9 mouse cellular contexts compared by ENCODE assay signal in genomic region chrX:59179081-59179596, GRCm38 (mm10).
DNase-seq lines count a peak whose midpoint lies in the region; ATAC-seq and TF ChIP-seq lines count a peak whose summit lies in the region.
"Had no signal": no experiment of that assay in that cellular context is flagged by ENCODE, and none has a peak within 500 bp of the region (broad histone marks: within the 10 kb centered on the region; RNA-seq: fewer than 3 reads in every experiment).

No protein-coding gene starts in this region.

- no peak for ATAC-seq in heart, embryonic 14.5 days (ENCODE audit: insufficient number of reproducible peaks, insufficient read depth, low FRiP score, low read depth)

- TF ChIP-seq POLR2A in olfactory bulb, adult 2 months (IDR thresholded peaks at IDR 0.05; ENCODE audit: insufficient read depth, low read depth, low read length), result no peak

- no peak overlapping the region for H3K4me3 ChIP-seq in heart, embryonic 14.5 days (ENCODE audit: control insufficient read depth in 1 of 2, insufficient read depth in 1 of 2, low read depth in 1 of 2, low read length in 2 of 2)
- H3K4me3 ChIP-seq in olfactory bulb, adult 2 months (ENCODE audit: insufficient read depth, low read depth, low read length), result no peak overlapping the region
- H3K4me3 ChIP-seq: liver, embryonic 15.5 days had no signal

- intact Hi-C loops in left cerebral cortex, postnatal 10 days (cut with DNase I), result no loop called here

- peak; percentile 5 for DNase-seq in right cerebral cortex, adult 18-20 months
- DNase-seq in right cerebral cortex, postnatal 36 days (ENCODE audit: low spot score in 2 of 2), result no peak
- DNase-seq in embryo, embryonic 9.5 days (ENCODE audit: extremely low spot score), result peak; percentile 36
- peak; percentile 14 to 25 for DNase-seq in left cerebral cortex, postnatal 10 days (ENCODE audit: extremely low spot score in 1 of 2, low spot score in 2 of 2)
- DNase-seq in ovary, adult 18-20 months (ENCODE audit: low spot score), result no peak
- no peak for DNase-seq in MN1 (ENCODE audit: low spot score)

- no peak overlapping the region for H3K9ac ChIP-seq in heart, embryonic 14.5 days (ENCODE audit: low read length)
- H3K9ac ChIP-seq: liver, embryonic 15.5 days had no signal

- H3K4me2 ChIP-seq in heart, embryonic 14.5 days (ENCODE audit: low read length), result peak overlapping the region; percentile 37
- H3K4me2 ChIP-seq: liver, embryonic 15.5 days had no signal

- no peaks in the 10 kb centered on the region for H3K9me3 ChIP-seq in heart, embryonic 14.5 days (ENCODE audit: control insufficient read depth, low read length)
- H3K9me3 ChIP-seq: liver, embryonic 15.5 days had no signal

- 20% methylated on average over 3 of the region's 3 CpGs for WGBS in heart, embryonic 14.5 days
- WGBS in olfactory bulb, adult 2 months, result 13% methylated on average over 3 of the region's 3 CpGs

- no peaks in the 10 kb centered on the region for H3K36me3 ChIP-seq in heart, embryonic 14.5 days (ENCODE audit: control insufficient read depth, insufficient read depth, low read length)
- H3K36me3 ChIP-seq: liver, embryonic 15.5 days had no signal

- H3K27ac ChIP-seq in heart, embryonic 14.5 days (replicated peaks in 1 of 2; ENCODE audit: control insufficient read depth in 1 of 2, insufficient read depth in 1 of 2, low read depth in 2 of 2, low read length in 2 of 2), result peak overlapping the region; percentile 34 to 60
- 0 out of 2 replicates have a peak overlapping the region, but pooled peaks have one; percentile 51 for H3K27ac ChIP-seq in olfactory bulb, adult 2 months (ENCODE audit: insufficient read depth, low read depth, low read length)
- H3K27ac ChIP-seq: liver, embryonic 15.5 days had no signal

- no peak for TF ChIP-seq CTCF in olfactory bulb, adult 2 months (IDR thresholded peaks at IDR 0.05; ENCODE audit: insufficient read depth, low read depth, low read length)

- no peaks in the 10 kb centered on the region for H3K27me3 ChIP-seq in heart, embryonic 14.5 days (ENCODE audit: control insufficient read depth, insufficient read depth, low read length)
- H3K27me3 ChIP-seq: liver, embryonic 15.5 days had no signal

- H3K4me1 ChIP-seq in heart, embryonic 14.5 days (ENCODE audit: control insufficient read depth in 2 of 2, insufficient read depth in 2 of 2, low read length in 2 of 2), result peaks cover 2% of the 10 kb centered on the region in 2 experiments; a peak in 2 of 4 replicates
- peaks cover 2% of the 10 kb centered on the region; the same call in 1 of the 2 replicates for H3K4me1 ChIP-seq in olfactory bulb, adult 2 months (ENCODE audit: control insufficient read depth, insufficient read depth, low read length)
- H3K4me1 ChIP-seq: liver, embryonic 15.5 days had no signal

Comparison
In these comparisons a context has a peak if more than half of its experiments do, and no peak if none do; other contexts are left out.
1. DNase-seq: peak in right cerebral cortex, adult 18-20 months (single experiment), embryo, embryonic 9.5 days (single experiment) and left cerebral cortex, postnatal 10 days (2 of 2); none in right cerebral cortex, postnatal 36 days (0 of 2), ovary, adult 18-20 months (single experiment) and MN1 (single experiment).